Mouse (Mus musculus): ENCODE measurements at regions not wholly inside any gene's neighbourhood (a gene's known extent, or its start where the extent isn't known, plus 50 kb on each side); places are given as distances from the start of the nearest gene placed in this dataset.

DNA sequence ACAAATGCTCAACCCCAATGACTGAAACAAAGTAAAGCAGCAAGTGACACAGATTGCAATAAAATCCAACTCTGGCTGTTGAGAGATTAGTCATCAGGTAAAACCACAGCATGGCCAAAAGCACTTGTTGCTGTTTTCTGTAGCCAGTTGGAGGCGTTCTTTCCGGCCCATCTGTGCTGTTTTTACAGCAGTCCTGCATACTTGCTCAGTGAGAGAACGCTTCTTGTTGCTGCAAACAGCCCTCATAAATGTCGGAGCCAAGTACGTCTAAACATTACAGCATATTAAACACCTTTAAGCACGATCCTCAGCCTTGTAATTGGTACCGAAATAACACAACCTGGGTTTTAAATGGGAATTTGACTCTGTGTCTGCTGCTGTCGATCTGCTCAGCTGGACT, 65.6 kb upstream of the Hs3st3a1 start:
- intact Hi-C loops (cut with DNase I), result no loop called here

DNA sequence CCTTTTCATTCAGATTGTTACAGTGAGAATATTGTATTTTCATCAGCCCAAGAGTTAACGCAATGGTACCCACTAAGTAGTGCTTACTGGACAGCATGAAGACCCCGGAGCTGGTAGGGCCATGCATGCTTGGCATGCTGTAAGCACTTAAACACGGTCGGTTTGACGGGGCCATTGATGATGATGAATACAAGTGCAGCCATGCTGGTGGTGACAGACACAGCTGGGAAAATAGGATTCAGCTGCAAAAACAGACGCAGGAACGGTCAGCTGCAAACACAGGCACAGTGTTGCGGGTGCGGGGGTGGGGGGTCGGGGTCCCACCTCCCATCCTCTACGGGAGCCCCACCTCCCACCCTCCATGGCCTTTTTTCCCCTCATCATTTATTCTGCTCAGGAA, 99.7 kb upstream of the Hs3st3a1 start:
- intact Hi-C loops (cut with DNase I), result no loop called here

DNA sequence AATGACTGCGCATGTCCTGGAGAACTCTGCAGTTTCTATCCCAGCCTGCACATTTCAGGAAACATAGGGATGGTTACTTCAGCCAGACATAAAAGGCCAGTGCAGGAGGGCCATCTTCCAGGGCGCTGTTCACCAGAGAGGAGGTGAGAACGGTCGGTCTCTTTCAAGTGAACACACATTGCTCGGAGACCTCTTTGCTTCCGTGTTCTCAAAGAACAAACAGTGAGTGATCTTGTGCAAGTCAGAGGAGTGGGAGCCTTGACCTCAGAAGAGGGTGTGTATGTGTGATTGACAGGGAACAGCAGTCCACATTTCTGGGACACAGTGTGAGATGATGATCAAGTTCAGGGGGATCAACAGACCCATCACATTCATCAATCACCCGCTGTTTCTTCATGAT, 102.7 kb upstream of the Hs3st3a1 start:
- intact Hi-C loops (cut with DNase I), result no loop called here

DNA sequence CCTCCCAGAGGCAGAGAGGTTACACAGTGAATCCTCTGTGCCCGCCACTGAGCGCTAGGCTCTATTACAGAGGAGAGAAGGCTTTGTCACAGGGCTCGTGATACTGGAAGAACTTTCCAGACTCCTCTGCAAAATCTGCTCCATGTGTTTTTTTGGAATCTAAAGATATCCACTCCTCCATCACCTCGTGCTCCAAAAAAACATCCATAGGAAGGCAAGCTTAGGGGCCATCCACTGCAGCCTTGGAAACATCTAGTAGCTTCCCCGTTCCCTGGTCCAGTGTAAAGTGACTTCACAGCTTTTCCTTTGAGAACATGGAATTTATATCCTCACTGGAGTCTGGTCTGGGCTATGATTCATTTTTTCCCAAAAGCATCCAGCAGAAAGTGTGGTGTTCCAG, 103.3 kb upstream of the Hs3st3a1 start:
- intact Hi-C loops (cut with DNase I), result no loop called here

DNA sequence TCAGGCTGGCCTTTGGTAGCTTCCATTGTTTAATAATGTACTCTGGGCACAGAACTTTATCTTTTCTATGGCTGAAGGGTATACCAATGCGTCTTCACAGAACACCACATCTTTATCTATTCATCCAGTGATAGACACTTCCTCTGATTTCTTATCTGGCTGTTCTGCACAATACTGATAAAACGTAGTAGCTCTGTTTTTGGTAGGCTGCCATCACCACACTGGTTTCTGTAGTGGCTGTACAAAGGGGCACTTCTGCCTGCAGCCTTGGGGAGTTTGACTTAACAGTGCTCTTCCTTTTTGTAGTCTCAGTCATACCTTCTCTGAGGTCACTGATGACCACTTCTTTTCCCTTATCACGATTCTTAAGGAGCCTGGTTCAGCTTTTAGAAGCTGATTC, 106.0 kb upstream of the Hs3st3a1 start:
- intact Hi-C loops (cut with DNase I), result no loop called here

DNA sequence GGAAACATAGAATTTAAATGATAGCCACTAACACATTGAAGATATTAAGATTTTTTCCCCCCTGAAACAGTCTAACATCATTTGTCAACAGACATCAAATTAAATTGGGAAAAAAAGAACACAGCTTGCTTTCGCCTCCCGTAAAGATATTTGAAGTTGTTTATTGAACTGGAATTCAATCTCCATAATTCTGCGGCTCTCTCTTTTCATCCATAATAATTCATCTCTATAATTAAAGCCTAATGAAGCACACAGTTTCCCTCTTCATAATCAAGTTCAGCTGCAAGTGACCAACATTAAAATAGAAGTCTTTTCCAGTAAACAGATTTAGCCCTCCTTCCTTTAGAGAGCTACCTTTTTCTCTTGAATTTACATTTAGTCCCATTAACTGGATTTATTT, 107.4 kb upstream of the Hs3st3a1 start:
- intact Hi-C loops (cut with DNase I), result no loop called here

DNA sequence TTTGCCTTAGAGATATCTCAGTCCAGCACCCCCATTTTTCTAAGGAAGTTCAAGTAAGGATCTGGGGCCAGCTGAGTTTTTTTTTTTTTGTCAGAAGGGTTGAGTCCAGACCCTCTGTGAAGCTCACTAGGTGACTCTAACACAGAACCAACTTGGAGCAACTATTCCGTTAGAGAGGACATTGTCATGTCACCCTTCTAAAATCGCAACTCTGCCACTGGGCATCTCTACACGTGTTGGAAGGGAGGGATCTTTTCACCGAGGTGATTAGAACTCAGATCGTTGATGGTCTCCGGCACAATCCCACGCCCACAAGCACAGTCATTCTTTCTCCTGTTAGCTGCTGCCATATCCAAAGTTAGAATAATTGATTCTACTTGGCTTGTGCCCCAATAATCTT, 108.5 kb upstream of the Hs3st3a1 start:
- intact Hi-C loops (cut with DNase I), result no loop called here

DNA sequence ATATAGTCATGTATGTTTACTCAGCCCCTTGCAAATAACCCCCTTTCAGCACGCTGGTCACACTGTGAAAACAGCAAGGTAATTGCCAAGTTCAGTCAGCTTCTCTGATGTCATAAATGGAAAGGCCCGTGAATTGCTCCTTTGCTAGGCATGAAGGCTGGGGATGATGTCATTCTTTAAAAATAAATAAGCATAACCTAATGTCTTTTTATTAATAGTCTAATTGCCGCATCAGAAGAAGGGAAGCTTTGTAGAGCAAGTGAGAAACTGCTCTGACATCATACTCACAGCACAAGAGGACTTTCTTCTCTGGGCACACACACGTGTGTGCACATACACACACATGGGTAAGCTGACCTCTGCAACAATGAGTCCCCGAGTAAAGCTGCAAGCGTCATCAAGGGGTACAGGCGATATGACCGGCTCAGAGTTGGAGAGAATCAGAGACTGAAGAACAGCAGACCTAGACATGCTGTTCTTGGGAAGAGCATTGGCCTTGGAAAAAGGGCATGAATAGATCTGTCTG, 113.2 kb upstream of the Hs3st3a1 start:
- intact Hi-C loops (cut with DNase I), result no loop called here

DNA sequence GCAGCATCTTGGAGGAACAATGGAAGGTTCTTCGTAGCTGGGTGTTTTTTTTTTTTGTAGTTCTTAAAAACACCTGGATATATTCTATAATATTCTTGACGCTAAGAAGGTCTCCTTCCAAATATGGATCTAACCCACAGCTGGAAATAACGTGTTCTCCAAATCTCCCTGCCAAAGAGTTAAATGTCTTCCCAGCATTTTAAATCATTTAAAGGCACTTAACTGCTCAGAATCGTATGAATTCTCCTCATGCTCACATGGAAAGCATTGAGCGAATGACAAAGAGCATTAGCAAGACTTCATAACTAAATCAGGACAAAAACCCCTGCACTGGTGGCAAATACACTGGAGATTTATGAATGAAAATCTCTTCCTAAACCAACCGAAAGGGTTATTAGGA, 117.7 kb upstream of the Hs3st3a1 start:
- intact Hi-C loops (cut with DNase I), result no loop called here

DNA sequence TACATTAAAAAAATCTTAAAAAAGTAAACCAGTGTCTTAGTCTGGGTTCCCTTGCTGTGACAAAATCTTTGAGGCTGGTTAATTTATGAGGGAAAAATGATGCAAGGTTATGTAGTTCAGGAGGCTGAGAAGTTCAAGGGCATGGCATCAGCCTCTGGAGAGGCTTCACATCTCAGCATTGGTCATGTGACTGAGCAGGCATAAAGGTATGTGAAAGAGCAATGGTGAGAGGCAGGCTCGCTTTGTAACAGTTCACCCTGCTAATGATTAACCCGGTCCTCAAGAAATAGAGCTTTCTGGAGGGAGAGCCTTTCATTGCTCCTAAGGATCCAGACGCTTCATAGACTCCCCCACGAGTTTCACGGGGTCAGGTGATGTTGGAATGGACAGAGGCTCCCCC, 120.1 kb upstream of the Hs3st3a1 start:
- intact Hi-C loops (cut with DNase I), result no loop called here

DNA sequence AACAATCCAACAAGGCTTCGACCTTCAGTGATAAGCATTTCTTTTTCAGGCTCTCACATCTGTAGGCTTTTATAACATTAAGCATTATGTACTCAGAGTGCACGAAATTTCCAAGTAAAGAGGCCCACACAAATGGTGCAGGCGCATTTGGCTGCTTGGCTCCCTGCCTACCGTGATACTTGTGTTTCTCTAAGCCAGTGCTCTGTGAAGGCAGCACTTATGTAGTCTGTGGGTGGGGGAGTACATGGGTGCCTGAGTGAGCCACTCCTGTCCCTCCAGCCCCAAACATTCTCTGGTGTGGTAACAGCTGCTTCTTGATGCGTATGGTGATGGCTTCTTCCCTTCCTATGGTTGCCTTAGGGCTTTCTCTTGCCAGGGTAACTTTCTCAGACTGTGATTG, 121.9 kb upstream of the Hs3st3a1 start:
- intact Hi-C loops (cut with DNase I), result no loop called here

DNA sequence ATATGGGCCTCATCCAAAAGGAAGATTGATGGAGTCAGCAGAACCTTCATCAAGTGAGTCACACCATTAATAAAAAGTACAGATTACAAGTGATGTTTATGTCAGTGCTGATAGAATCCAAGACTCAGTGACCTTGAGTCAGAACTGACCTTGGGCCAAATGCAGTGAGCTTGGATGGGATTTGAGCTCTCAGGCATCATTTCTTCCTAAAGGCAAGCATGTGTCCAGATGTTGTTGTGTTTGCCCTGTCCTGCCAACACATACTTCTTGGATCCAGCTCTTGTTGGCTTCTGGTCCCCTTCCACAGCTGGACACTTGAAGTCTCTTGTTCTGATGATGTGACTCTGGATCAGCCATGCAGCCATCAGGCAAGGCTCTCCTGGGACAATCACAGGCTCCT, 125.3 kb upstream of the Hs3st3a1 start:
- intact Hi-C loops (cut with DNase I), result no loop called here

DNA sequence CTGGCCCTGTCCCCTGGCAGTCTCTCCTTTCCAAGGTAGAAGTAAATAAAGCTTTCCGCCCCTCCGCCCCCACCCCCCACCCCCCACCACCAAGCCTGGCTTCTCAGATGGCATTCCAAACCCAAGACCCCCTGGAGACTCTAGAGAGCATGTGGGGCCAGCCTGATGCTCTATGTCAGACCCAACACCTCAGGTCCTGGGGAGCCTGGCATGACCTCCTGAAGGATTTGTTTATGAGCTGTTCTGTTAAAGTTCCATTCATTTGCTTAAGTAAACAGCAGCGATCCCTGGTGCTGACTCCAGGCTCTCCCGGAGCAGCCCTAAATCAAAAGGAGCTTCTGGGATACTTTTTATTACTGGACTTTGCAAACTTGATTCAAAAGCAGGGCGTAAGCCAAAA, 137.3 kb upstream of the Hs3st3a1 start:
- intact Hi-C loops (cut with DNase I), result no loop called here

DNA sequence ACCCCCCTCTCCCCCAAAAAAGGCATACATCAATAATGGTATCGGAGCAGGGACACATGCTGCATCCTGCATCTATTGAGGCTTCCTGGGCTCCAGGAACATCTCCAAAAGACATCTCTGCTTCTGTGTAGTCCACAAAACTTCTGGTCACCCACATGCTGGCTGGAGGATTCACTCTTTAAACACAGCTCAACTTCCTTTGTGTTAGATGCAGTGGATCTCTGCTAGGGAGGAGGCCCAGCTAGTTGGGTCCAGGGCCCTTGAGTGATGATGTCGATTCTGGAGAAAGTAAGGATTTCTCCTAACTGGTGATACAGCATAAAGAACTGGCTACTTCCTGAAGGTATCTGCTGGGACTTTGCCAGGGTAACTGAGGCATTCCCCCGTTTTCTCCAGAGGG, 146.9 kb upstream of the Hs3st3a1 start:
- intact Hi-C loops (cut with DNase I), result no loop called here

DNA sequence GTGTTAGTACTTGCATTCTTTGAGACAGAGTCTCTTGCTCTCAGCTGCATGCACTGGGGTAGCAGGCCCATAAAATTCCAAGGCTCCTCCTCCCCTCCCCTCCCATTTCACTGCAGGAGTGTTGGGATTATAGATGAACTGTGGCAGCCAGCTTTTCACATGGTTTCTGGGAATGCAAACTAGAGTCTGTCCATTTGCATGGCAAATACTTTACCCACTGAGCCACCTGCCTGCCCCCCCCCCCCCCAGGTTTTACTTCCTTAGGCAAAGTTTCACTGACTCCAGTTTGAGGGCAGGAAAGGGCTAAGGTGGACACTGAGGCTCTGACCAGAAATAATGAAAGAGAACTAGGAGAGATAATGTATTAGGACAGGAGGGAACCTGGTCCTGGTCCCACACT, 147.6 kb upstream of the Hs3st3a1 start:
- intact Hi-C loops (cut with DNase I), result no loop called here

DNA sequence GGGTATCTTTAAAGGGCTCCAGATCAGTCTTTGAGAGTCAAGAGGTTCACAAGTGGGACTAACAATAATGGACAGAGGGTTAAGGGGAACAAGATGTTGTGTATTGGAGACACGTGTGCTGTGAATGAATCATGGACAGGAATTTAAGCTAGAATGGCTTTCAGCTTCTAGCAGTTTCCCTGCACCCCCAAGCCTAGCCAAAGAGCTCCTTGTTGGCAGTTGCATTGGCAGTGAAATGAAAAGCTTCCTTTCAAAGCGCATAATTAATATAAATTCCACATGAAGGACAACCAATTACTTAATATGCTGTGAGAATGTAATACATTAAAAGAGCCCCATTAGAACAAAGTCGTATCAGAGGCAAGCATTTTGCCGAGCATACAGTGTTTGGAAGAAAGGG, 153.4 kb upstream of the Hs3st3a1 start:
- intact Hi-C loops (cut with DNase I), result no loop called here

DNA sequence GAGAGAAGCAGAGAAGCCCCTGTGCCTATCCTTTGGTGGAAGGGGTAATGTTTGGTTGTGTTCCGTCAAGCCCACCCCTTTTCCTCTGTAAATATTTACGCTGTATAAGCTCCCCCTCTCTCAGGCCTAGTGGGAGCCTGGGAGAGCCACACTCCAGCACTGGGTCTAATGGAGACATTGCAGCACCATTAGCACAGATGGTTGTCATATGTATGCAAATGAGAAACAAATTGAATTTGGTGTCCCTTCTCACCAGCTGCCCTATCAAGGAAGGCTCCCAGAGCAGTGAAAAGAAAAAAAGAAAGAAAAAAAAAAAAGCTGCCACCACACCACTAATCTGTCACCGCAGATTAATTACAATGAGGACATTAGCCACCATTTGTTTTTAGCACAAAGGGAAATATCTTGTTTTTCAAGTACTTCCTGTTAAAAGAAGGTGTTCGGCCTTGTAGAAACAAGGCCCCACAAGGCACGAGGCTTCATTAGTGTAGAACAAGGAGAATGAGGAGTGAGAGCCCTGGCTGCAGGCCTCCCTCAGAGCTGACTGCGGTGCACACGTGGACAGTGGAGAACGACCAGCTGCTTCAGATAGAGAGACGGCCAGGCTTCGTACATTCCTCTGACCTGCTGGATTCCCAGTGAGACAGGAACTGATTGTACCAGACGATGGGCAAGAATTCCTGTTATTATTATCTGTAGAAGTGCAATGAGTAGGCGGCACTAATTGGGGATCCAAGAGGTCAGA, 156.7 kb upstream of the Hs3st3a1 start:
- intact Hi-C loops (cut with DNase I), result no loop called here

DNA sequence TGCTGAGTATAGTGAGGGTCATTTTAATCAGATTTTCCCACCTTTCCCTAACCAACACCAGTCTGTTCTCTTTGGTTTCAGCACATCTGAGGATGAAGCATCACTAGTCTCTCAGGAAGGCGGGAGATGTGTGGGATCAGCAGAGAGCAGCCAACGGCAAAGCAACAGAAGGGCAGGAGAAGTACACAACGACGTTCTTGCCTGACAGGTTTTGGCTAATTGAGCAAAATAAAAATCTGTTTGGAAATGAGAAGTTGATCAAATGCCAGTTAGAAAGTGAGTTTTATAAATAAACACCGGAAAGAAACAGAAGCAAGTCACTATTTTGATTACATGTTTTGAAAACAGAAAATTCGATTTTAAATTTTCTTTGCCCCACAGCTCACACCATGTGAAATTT, 161.4 kb upstream of the Hs3st3a1 start:
- intact Hi-C loops (cut with DNase I), result no loop called here

DNA sequence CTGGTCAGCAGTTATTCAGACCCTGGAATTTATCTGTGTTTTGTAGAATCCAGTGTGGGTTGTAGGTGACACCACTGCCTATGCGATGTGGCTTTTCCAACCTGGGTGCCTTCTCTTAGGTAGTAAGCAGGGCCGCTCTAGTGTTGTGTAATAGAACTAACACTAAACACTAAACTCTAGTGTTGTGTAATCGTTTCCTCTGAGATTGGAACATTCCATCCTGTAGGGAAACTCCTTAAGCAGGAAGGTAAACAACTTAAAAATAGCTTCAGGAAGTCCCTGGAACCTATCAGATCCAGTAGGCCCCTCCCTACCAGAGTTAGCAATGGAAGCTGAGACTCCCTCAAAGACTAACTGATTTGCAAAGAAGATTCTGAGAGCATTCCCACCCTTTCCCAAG, 161.9 kb upstream of the Hs3st3a1 start:
- intact Hi-C loops (cut with DNase I), result no loop called here

DNA sequence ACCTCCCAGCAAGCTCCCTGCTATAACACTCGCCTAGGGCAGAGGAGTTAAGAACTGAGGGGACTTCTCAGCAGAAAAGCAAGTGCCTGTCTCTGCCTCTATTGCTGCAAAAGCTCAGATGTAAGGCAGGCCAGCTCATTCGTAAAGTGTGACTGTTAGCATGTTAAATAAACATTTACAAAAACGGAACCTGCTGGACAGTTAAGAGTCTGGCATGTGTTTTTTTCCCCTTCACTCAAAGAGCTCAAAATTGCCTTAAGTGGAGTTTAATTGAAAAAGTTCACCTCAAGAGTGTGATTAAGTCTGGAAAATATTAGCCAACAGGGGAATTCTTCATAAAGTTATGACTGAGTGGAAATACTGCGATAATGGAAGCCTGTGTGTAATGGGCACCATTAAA, 167.0 kb upstream of the Hs3st3a1 start:
- intact Hi-C loops (cut with DNase I), result no loop called here

DNA sequence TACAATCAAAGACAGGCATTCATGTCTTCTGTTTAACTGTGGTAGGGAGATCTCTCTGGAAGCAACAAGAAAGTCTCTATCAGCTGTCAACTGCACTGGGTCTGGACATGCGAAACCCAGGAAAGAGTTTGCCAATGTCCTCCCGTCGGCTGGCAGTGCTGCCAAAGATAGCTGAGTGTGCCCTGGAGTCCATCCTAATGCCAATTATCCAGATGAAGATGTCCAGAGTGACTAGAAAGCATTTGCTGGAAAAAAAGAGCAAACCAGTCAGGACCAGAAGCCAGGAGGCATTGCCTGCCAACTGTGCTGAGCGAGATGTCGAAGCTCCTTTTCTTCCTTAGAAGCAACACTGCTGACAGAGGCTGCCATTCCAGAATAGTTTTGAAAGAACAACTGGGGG, 167.6 kb upstream of the Hs3st3a1 start:
- intact Hi-C loops (cut with DNase I), result no loop called here

DNA sequence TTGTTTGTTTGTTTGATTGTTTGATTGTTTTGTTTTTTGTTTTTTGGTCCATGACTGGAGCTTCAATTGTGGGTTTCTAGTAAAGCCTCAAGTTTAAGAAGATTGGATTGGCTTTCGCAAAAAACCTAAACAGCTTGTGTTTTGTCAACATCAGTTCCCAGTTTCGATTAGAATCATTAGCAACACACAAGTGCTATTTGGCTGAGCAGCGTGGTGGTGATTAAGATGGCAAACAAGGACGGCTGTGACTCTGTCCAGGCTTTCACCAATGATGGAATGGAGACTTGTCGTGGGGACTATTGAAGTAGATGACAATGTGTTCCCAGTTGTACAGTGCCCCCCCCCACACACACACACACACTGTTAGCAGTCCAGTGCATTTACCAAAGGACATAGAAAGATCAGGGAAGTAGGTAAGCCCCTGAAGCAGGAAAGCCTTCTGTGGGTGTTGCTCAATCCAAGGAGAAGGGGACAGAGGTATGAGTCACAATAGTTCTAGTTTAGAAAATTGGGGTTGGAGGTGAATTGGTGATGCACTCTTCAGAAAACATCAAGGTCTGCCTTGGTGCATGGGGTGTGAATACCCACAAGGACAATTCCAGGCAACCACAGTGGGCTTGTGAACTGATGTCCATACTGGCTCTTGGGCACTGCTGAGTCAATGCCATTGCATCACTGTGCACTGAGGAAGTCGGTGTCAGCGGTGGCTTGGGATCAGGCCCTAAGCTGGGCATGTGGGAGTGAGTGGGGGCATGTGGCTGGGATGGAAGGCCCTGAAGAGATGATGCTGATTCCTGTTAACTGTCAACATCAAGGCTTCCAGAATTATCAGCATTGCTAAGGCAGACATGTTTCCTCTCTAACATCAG, 174.5 kb upstream of the Cox10 start:
- intact Hi-C loops (cut with DNase I), result no loop called here

DNA sequence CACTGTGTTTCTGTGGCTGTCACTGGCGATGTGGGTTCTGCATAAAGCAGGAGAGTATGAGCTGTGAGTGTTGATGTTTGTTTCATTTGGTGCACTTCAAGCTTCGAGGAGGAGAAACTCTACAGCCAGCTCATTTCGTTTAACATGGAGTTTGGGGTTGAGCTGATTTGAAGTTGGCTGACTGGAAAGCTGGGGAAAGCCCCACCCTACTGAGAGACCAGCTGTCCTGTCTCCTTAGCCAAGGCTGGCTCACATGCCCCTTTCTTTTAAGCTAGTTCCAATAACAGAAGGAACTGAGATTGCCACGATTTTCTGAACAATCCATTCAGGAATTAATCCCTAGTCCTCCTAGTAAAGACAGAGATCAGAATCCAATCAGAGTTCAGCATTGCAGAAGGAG, 157.6 kb upstream of the Cox10 start:
- intact Hi-C loops (cut with DNase I), result no loop called here
